Mouse (Mus musculus): ENCODE data around the gene 1700012A03Rik.

Gene 1700012A03Rik

GRCm38 (mm10) chr6:32049951-32050345 is at the start of gene 1700012A03Rik:
Gene 1700012A03Rik, plus strand, starts transcription at chr6:32050246.
- DNase-seq (ENCODE audit: low spot score in 2 of 2): no peak

DNA sequence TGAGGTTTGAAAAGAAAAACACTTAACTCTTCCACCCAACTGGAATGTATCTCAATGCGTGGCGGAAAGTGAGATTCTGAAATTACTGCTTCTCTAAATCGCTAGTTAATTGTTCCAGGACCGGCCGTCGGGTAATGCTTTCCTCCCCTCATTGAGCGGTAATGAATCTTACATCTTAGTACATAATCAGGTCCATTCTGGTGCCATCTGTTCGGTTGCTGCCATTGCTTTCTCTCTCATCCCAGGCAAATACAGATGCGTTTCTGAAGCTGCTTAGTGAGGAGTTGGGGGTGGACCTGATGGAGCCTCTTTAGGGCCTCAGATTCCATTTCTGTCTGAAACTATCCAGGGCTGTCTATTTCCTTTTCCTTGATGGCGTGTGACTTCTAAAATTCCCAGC is 45.8 kb upstream of the 1700012A03Rik start:
- no peak for DNase-seq (ENCODE audit: low spot score in 2 of 2)

GRCm38 (mm10) chr6:32005914-32006313 is 44.1 kb upstream of the 1700012A03Rik start:
- no peak for DNase-seq (ENCODE audit: low spot score in 2 of 2)

DNA sequence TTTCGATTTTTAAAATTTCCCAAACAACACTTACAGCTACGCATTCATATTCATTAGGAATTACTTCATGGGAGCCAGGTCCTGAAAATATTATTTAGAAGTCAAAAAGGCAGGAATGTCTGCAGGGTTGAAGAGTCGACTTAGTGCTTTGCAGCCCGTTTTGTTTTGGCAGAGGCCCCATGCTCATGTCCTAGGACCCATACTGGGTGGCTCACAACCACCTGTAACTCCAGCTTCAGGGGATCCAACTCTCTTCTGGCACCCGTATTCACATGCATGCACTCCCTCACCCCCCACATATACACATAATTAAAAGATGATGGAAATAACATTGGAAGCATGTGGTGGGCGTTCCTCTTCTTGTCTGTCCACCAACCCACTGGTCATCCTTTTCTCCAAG is 43.7 kb upstream of the 1700012A03Rik start:
- DNase-seq (ENCODE audit: low spot score in 2 of 2): no peak

GRCm38 (mm10) chr6:32007336-32007735 is 42.7 kb upstream of the 1700012A03Rik start:
- peak in 1 of 2 experiments; percentile 22 for DNase-seq (ENCODE audit: low spot score in 2 of 2)

- DNase-seq (ENCODE audit: low spot score in 2 of 2): no peak
Measured at GRCm38 (mm10) chr6:32016841-32017240, 33.2 kb upstream of the 1700012A03Rik start.

DNA sequence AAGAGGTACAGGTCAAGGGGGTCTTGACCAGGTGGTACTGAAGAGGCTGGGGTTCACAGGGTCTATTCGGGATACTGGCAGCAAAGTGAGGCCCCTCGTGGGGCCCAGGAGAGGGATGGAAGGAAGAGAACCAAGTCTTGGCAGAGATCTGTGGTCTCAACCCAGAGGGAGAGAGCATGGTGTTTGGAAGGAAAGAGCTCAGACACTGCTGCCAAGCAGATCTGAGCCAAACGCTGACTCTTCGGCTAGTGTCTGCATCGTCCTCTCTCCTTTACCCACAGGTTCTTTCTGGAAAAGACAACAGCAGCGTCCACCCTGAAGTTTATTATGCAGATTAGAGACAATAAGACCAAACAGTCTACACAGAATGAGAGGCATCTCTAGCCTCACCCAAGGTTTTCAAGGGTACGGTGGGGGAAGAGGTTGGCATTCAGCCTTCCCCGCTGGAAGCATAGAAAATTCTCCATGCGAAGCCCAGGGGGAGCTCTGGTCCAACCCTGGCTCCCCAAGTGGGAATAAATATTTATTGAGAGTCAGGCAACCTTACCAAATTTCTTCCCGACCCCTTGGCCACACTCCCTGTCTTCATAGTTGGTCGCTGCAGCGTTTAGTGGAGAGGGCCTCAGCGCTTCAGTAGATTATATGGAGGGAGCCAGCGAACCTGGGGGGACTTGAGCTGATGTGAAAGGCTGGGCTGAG is 32.5 kb upstream of the 1700012A03Rik start:
- DNase-seq (ENCODE audit: low spot score in 2 of 2): no peak

GRCm38 (mm10) chr6:32018105-32018446 is 32.0 kb upstream of the 1700012A03Rik start:
- DNase-seq (ENCODE audit: low spot score in 2 of 2): no peak

DNA sequence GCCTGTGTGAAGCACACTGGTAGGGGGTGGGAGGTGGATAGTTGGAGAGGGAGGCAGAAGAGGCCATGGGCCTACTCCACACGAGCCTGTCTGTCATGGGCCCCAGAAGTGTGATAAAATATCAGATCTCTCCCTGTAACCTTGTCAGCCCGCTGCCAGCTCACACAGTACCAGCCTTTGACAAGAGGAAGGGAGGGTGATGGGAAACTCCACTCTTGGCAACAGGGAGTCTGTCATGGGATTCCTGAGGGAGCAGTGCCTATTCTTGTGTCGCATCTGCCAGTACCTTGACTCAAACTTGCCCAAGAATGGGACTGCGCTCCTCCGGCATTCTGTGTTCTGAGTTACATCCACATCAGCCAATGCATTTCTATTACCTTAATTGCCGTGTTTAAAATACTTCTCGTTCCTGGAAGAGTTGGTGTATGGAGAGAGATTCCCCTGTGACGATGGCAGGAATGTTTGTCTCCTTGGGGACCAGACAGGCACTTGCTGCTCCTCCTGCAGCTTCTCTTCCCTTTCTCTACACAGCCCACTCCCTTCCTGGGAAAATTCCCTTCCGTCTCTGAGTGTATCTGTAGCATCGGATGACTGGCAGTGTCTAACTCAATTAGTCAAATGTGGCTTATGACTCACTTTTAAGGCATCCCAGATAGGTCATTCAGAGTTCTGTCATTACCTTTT is 28.1 kb upstream of the 1700012A03Rik start:
- DNase-seq (ENCODE audit: low spot score in 2 of 2): no peak

GRCm38 (mm10) chr6:32022537-32022869 is 27.5 kb upstream of the 1700012A03Rik start:
- no peak for DNase-seq (ENCODE audit: low spot score in 2 of 2)

DNA sequence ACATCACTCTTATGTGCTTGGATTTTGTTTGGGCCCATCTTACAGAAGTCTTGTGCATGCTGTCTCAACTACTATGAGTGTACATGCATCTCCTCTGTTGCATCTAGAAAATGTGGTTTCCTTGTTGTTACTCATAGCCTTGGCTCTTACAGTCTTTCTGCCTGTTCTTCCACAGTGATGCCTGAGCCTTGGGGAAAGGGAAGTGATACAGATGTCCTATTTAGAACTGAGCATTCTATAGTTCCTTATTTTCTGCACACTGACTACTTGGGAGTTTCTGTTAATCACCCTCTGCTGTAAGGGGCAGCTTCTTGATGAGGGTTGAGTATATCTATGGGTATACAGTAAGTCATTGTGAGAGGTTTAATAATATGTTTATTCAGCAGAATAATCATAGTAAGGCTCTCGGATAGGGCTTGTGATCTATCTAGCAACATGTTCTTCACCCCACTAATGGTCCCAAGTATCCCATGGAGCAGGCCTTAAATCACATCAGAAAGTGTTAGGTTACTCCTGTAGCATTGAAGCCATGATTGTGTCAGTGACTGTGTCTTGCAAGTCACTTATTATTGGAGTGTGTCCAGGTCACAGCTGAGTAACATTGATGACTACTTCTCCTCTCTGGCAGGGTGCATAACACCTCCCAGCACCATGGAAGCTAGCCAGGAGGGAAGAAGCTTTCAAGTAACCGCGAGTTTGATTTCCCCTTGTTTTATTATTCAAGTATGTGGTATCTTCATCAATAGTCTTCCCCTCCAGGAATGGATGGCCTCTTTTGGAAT is 21.6 kb upstream of the 1700012A03Rik start:
- DNase-seq (ENCODE audit: low spot score in 2 of 2): no peak

- DNase-seq (ENCODE audit: low spot score in 2 of 2): no peak
Measured at GRCm38 (mm10) chr6:32034226-32034625, 15.8 kb upstream of the 1700012A03Rik start.

DNA sequence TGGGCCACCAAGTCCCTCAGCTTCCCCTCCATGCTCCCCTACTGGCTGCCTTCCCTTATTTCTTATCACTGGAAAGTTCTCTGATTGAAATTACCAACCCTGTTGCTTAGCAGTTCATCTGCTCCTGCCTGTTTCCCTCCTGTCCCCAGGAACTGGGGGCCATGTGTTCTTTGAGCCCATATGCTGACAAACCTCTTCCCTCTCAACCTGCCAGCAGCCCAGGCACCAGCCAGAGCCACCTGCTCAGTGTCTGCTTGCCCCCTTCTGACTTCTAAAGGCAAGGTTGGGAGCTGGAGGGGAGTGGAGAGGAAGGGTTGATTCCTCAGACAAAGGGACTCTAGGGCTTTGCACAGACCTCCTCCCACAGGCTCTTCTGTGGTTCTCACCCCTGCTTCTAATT is 4.7 kb upstream of the 1700012A03Rik start:
- no peak for DNase-seq (ENCODE audit: low spot score in 2 of 2)

GRCm38 (mm10) chr6:32049256-32049950 is 643 bp upstream of the 1700012A03Rik start:
- DNase-seq (ENCODE audit: low spot score in 2 of 2): no peak

DNA sequence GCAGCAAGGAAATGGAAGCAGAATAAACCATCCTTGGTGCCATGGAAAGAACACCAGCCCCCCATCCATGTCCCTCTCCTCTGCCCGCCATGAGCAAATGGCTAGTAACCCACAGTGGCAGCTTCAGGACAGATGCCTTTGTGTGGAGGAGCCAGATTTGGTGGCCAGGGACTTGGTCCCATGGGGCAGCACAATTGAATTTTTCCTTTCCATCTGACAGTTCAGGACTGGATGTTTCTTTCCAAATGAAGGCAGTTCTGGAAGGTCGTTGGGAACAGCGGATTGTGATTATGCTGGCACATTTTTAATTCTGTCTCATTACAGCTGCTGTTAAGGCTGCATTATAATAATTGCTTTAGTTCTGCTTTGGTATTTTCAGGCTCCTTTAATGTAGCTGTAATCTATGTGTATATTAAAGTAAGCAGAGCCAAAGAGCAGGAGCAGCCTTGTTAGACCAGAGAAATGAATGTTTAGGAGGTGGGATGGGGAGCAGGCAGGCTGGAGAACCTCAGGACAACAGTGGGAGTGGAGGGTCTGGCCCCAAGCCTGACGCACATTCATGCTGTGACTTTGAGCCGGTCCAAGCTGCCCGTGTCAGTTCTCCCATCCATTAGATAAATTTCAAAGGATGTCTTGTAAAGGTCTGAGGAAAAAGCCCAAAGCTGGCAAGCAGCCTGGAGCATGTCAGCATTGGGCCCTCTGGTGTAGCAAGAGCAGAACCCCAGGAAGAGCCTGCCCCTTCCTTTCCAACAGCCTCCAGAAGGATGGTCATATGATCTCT is 2.3 kb downstream of the 1700012A03Rik start:
- no peak for DNase-seq (ENCODE audit: low spot score in 2 of 2)

DNA sequence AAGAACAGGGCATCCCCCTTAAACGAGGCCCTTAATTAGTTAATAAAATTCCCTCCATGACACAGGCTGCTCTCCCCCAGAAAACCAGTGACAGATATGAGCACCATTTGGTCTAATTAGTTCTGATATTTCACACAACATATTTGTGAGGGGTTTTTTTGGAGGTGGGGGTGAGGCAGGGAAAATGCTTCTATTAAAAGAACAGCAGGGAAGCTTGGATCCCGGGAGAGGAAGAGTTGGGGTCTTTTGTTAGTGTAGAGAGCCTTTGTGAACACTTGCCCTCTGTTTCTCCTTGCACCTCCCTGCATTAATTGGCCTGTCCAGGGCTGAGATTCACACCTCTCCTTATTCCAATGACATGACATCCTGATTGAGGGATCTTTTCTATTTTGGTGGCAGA is 6.5 kb downstream of the 1700012A03Rik start:
- DNase-seq (ENCODE audit: low spot score in 2 of 2): no peak

- DNase-seq (ENCODE audit: low spot score in 2 of 2): no peak
Measured at GRCm38 (mm10) chr6:32058571-32058970, 8.5 kb downstream of the 1700012A03Rik start.

DNA sequence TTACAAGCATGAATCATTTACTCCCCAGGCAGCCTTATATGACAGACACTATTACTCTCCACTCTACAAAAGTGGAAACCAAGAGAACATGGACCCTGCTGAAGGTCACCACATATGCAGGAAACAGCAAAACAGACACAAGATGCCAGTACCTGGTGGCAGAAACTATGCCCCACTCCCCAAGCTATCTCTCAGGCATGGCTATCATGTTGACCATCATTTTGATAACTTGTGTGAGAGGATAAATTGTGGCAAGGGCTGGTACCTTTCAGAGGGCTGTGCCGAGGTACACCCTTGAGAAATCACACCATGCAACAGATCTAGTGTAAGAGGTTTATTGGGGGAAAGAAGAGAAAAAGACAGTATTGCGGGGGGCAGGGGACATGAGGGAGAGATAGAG is 10.6 kb downstream of the 1700012A03Rik start:
- DNase-seq (ENCODE audit: low spot score in 2 of 2): no peak

DNA sequence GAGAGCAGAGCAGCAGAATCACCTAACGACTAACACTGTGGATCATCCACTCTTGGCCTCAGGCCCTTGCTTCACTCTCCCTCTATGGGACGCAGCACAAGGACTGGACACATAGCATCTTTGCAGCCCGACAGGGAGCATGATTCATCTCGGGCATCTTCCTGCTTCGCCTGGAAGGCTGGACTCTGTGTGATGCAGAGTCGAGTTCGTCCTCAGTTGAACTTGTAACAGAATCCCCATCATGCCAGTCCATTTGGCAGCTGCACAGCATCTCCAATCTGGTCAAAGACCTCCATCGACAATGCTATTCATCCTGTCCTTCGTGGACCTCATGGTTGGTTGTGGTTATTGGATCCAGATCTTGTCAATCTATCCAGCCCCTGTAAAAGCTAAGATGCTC is 11.2 kb downstream of the 1700012A03Rik start:
- no peak for DNase-seq (ENCODE audit: low spot score in 2 of 2)

DNA sequence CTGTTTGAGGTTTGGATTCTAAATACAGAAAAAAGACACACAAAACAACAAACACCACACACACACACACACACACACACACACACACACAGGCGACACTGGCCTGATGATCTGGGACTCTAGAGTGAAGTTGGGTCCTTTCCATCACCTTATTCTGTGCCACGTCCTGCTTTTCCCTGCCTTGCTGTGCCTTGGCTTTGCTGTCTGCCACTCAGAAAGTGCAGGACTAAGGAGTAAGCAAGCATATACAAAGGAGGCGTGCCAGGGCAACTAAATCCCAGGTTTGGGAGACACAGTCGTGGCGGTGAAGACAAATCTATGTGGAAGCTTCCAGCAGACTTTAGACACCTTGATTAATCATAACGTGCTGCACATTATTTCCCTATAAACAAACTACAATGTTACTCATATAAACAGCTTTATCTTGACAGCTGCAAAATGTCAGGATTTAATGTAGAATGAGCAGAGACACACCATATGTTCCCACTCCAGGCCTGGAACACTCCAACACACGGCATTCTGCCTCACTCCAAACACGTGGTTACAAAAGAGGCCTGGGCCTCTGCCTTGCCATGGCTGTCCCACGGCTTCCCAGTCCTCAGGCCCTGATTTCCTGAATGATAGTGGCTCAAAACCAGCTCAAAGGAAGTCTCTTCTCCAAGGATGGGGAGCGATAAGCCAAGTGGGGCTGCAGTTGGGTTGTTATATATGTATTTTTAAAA is 15.9 kb downstream of the 1700012A03Rik start:
- no peak for DNase-seq (ENCODE audit: low spot score in 2 of 2)

GRCm38 (mm10) chr6:32072161-32072560 is 22.1 kb downstream of the 1700012A03Rik start:
- no peak for DNase-seq (ENCODE audit: low spot score in 2 of 2)
